Mouse (Mus musculus) urinary bladder, postnatal 36 days (tissue): ENCODE measurements around the gene Tacc2.
A peak's percentile ranks its signal among the peaks of the same experiment; 100 is the strongest.
"Not testable (repeated sequence)": the region's sequence is repeated elsewhere in the genome, so short reads cannot be mapped to it uniquely, and the experiment has no call there.

ENCODE experiments used
- DNase-seq, 2 experiments: peaks; one replicate each; pipeline ENCODE4 v3.0.0; 2022; ENCODE audit warnings: low spot score in 2 of 2, mixed read lengths in 1 of 2

Tacc2 gene

GRCm38 (mm10) chr7:130650621-130651020, 73.4 kb downstream of the Tacc2 start:
- DNase-seq, result no peak

- no peak for DNase-seq
These were observed 75.9 kb downstream of the Tacc2 start for GRCm38 (mm10) chr7:130653036-130653555.

GRCm38 (mm10) chr7:130654562-130654961, 77.3 kb downstream of the Tacc2 start:
- DNase-seq, result no peak

GRCm38 (mm10) chr7:130656965-130657364, 79.7 kb downstream of the Tacc2 start:
- DNase-seq, result no peak

- DNase-seq, result peak; percentile 46 to 78
These were observed 80.5 kb downstream of the Tacc2 start for GRCm38 (mm10) chr7:130657751-130658150.

GRCm38 (mm10) chr7:130659129-130659528, 81.9 kb downstream of the Tacc2 start:
- no peak for DNase-seq

- DNase-seq, result no peak
These were observed 85.0 kb downstream of the Tacc2 start for GRCm38 (mm10) chr7:130662250-130662649.

- DNase-seq, result no peak
These were observed 85.6 kb downstream of the Tacc2 start for GRCm38 (mm10) chr7:130662869-130663268.

GRCm38 (mm10) chr7:130664037-130664436, 86.8 kb downstream of the Tacc2 start:
- no peak for DNase-seq

GRCm38 (mm10) chr7:130664629-130665028, 87.4 kb downstream of the Tacc2 start:
- no peak for DNase-seq

- DNase-seq, result no peak
These were observed 88.1 kb downstream of the Tacc2 start for GRCm38 (mm10) chr7:130665358-130665757.

- not testable (repeated sequence) for DNase-seq
These were observed 90.8 kb downstream of the Tacc2 start for GRCm38 (mm10) chr7:130668013-130668412.

GRCm38 (mm10) chr7:130668729-130669281, 91.6 kb downstream of the Tacc2 start:
- no peak for DNase-seq

- no peak for DNase-seq
These were observed 92.2 kb downstream of the Tacc2 start for GRCm38 (mm10) chr7:130669370-130669881.

GRCm38 (mm10) chr7:130670358-130670757, 93.1 kb downstream of the Tacc2 start:
- no peak for DNase-seq

GRCm38 (mm10) chr7:130671301-130671700, 94.1 kb downstream of the Tacc2 start:
- DNase-seq, result peak; percentile 53 to 81

- no peak for DNase-seq
These were observed 96.2 kb downstream of the Tacc2 start for GRCm38 (mm10) chr7:130673169-130674033.

- no peak for DNase-seq
These were observed 97.3 kb downstream of the Tacc2 start for GRCm38 (mm10) chr7:130674526-130674925.

GRCm38 (mm10) chr7:130676885-130677540, 99.8 kb downstream of the Tacc2 start:
- DNase-seq, result no peak

- no peak for DNase-seq
These were observed 100.5 kb downstream of the Tacc2 start for GRCm38 (mm10) chr7:130677541-130678274.

- DNase-seq, result no peak
These were observed 101.2 kb downstream of the Tacc2 start for GRCm38 (mm10) chr7:130678414-130678813.
